Comparison of ENCODE assay signal across 8 mouse cellular contexts in genomic region chr10:67285176-67285814, GRCm38 (mm10). TPM values are rescaled to one million over a fixed set of nuclear protein-coding genes. Genes with fewer than 3 reads are reported as not detected.
DNase-seq lines count a peak whose midpoint lies in the region; ATAC-seq and TF ChIP-seq lines count a peak whose summit lies in the region.

Nrbf2 (minus strand) TSS chr10:67285305.

- no peak for TF ChIP-seq CTCF in C2C12 (IDR thresholded peaks at IDR 0.05; ENCODE audit: control insufficient read depth, insufficient read depth, insufficient read length)
- TF ChIP-seq CTCF in brain, embryonic 14.5 days (IDR thresholded peaks at IDR 0.05; ENCODE audit: borderline replicate concordance, extremely low read depth, insufficient read depth, insufficient read length) = no peak
- no peak; the same call in 1 of the 2 replicates for TF ChIP-seq CTCF in kidney, postnatal 0 days (IDR thresholded peaks at IDR 0.05; ENCODE audit: low read depth)

- H3K4me1 ChIP-seq in erythroblast, embryonic 14.5 days (ENCODE audit: control insufficient read depth) = peaks cover 38% of the 10 kb centered on the region
- peaks cover 24% of the 10 kb centered on the region for H3K4me1 ChIP-seq in heart, embryonic 12.5 days (replicated peaks)
- peaks cover 20% of the 10 kb centered on the region for H3K4me1 ChIP-seq in kidney, postnatal 0 days (replicated peaks; ENCODE audit: insufficient read depth, low read length)
- H3K4me1 ChIP-seq in liver, embryonic 11.5 days (replicated peaks; ENCODE audit: control insufficient read depth, insufficient read depth, low read length) = peaks cover 26% of the 10 kb centered on the region
- peaks cover 12% of the 10 kb centered on the region; the same call in 1 of the 2 replicates for H3K4me1 ChIP-seq in stomach, embryonic 14.5 days (ENCODE audit: control insufficient read depth, insufficient read depth, low read length)

- peak within 1 kb of the TSS; percentile 67 for H3K27ac ChIP-seq in heart, embryonic 12.5 days (ENCODE audit: poor library complexity, severe bottlenecking)
- peak within 1 kb of the TSS; percentile 89 for H3K27ac ChIP-seq in kidney, postnatal 0 days
- peak within 1 kb of the TSS; percentile 70 for H3K27ac ChIP-seq in liver, embryonic 11.5 days (ENCODE audit: low read depth, low read length)
- peak within 1 kb of the TSS; percentile 77; the same call in 1 of the 2 replicates for H3K27ac ChIP-seq in stomach, embryonic 14.5 days (ENCODE audit: low read length)

- peak within 1 kb of the TSS; percentile 84 for H3K4me2 ChIP-seq in heart, embryonic 12.5 days
- peak within 1 kb of the TSS; percentile 88 for H3K4me2 ChIP-seq in kidney, postnatal 0 days (ENCODE audit: low read length)
- peak within 1 kb of the TSS; percentile 95 for H3K4me2 ChIP-seq in liver, embryonic 11.5 days
- H3K4me2 ChIP-seq in stomach, embryonic 14.5 days (replicated peaks; ENCODE audit: low read depth, low read length) = peak within 1 kb of the TSS; percentile 87

- DNase-seq in brain, embryonic 14.5 days (ENCODE audit: low read depth) = peak; percentile 98
- peak; percentile 97 for DNase-seq in kidney, postnatal 0 days (ENCODE audit: low spot score)
- DNase-seq in liver, embryonic 11.5 days (ENCODE audit: low spot score) = peak; percentile 89
- peak; percentile 93 for DNase-seq in naive thymus-derived CD4-positive, alpha-beta T cell, adult 2 months (ENCODE audit: low read depth)

- ATAC-seq in heart, embryonic 12.5 days (ENCODE audit: insufficient number of reproducible peaks, low FRiP score) = peak; percentile 92
- ATAC-seq in kidney, postnatal 0 days (replicated peaks; ENCODE audit: low FRiP score, low read depth) = peak; percentile 91
- peak; percentile 92 for ATAC-seq in liver, embryonic 11.5 days (replicated peaks; ENCODE audit: low FRiP score)
- ATAC-seq in stomach, embryonic 14.5 days (ENCODE audit: insufficient number of reproducible peaks, insufficient read depth, low FRiP score, low read depth) = peak; percentile 88

- peaks cover 47% of the 10 kb centered on the region for H3K79me2 ChIP-seq in C2C12 (ENCODE audit: control insufficient read depth, insufficient read depth)

- no peaks in the 10 kb centered on the region for H3K27me3 ChIP-seq in C2C12 (ENCODE audit: control insufficient read depth, insufficient read depth, insufficient read length)
- H3K27me3 ChIP-seq in erythroblast, embryonic 14.5 days (ENCODE audit: control insufficient read depth) = no peaks in the 10 kb centered on the region
- no peaks in the 10 kb centered on the region for H3K27me3 ChIP-seq in heart, embryonic 12.5 days (replicated peaks)
- no peaks in the 10 kb centered on the region for H3K27me3 ChIP-seq in kidney, postnatal 0 days (ENCODE audit: insufficient read depth, low read length)
- H3K27me3 ChIP-seq in liver, embryonic 11.5 days (replicated peaks; ENCODE audit: control insufficient read depth, insufficient read depth, low read length) = no peaks in the 10 kb centered on the region
- H3K27me3 ChIP-seq in stomach, embryonic 14.5 days (ENCODE audit: control insufficient read depth, insufficient read depth, low read length) = no peaks in the 10 kb centered on the region

- peak; percentile 50; the same call in 1 of the 2 replicates for TF ChIP-seq POLR2A in brain, embryonic 14.5 days (IDR thresholded peaks at IDR 0.05; ENCODE audit: borderline replicate concordance, extremely low read depth, insufficient read depth, insufficient read length, poor library complexity, severe bottlenecking)

- H3ac ChIP-seq in C2C12 (ENCODE audit: control insufficient read depth, insufficient read length, low read depth) = peak within 1 kb of the TSS; percentile 99

- peak within 1 kb of the TSS; percentile 96 for H3K9ac ChIP-seq in heart, embryonic 12.5 days
- H3K9ac ChIP-seq in kidney, postnatal 0 days (ENCODE audit: low read depth, low read length) = peak within 1 kb of the TSS; percentile 88
- H3K9ac ChIP-seq in liver, embryonic 11.5 days (ENCODE audit: low read depth, low read length) = peak within 1 kb of the TSS; percentile 77
- H3K9ac ChIP-seq in stomach, embryonic 14.5 days (replicated peaks; ENCODE audit: low read depth, low read length) = peak within 1 kb of the TSS; percentile 89

- WGBS in heart, embryonic 12.5 days = 3% methylated on average over 46 of the region's 52 CpGs
- WGBS in kidney, postnatal 0 days = 2% methylated on average over 48 of the region's 52 CpGs
- 3% methylated on average over 51 of the region's 52 CpGs for WGBS in liver, embryonic 11.5 days
- 2% methylated on average over 46 of the region's 52 CpGs for WGBS in stomach, embryonic 14.5 days

- H3K9me3 ChIP-seq in erythroblast, embryonic 14.5 days (ENCODE audit: control insufficient read depth, low read length) = no peaks in the 10 kb centered on the region
- H3K9me3 ChIP-seq in heart, embryonic 12.5 days (replicated peaks) = no peaks in the 10 kb centered on the region
- H3K9me3 ChIP-seq in kidney, postnatal 0 days (replicated peaks; ENCODE audit: low read length) = no peaks in the 10 kb centered on the region
- no peaks in the 10 kb centered on the region for H3K9me3 ChIP-seq in liver, embryonic 11.5 days (ENCODE audit: control insufficient read depth, low read length)
- no peaks in the 10 kb centered on the region for H3K9me3 ChIP-seq in stomach, embryonic 14.5 days (ENCODE audit: control insufficient read depth, low read depth, low read length)

- no peaks in the 10 kb centered on the region for H3K36me3 ChIP-seq in C2C12 (ENCODE audit: control insufficient read depth, insufficient read depth)
- peaks cover 3% of the 10 kb centered on the region for H3K36me3 ChIP-seq in erythroblast, embryonic 14.5 days (ENCODE audit: control insufficient read depth)
- H3K36me3 ChIP-seq in heart, embryonic 12.5 days = no peaks in the 10 kb centered on the region
- no peaks in the 10 kb centered on the region for H3K36me3 ChIP-seq in kidney, postnatal 0 days (ENCODE audit: insufficient read depth, low read length)
- H3K36me3 ChIP-seq in liver, embryonic 11.5 days (ENCODE audit: control insufficient read depth, insufficient read depth, low read length) = no peaks in the 10 kb centered on the region
- no peaks in the 10 kb centered on the region for H3K36me3 ChIP-seq in stomach, embryonic 14.5 days (ENCODE audit: control insufficient read depth, insufficient read depth, low read length)

- H3K79me3 ChIP-seq in C2C12 (ENCODE audit: low read depth) = peaks cover 39% of the 10 kb centered on the region

- peak within 1 kb of the TSS; percentile 88 for H3K4me3 ChIP-seq in C2C12 (ENCODE audit: insufficient read depth, poor library complexity, severe bottlenecking)
- H3K4me3 ChIP-seq in erythroblast, embryonic 14.5 days (replicated peaks) = peak within 1 kb of the TSS; percentile 97
- H3K4me3 ChIP-seq in heart, embryonic 12.5 days = peak within 1 kb of the TSS; percentile 94
- peak within 1 kb of the TSS; percentile 98 for H3K4me3 ChIP-seq in kidney, postnatal 0 days (replicated peaks; ENCODE audit: low read depth, low read length)
- peak within 1 kb of the TSS; percentile 83 for H3K4me3 ChIP-seq in liver, embryonic 11.5 days (ENCODE audit: low read depth, low read length)
- H3K4me3 ChIP-seq in stomach, embryonic 14.5 days (ENCODE audit: low read depth, low read length) = peak within 1 kb of the TSS; percentile 84

TF ChIP-seq in C2C12, 6 proteins besides CTCF, POLR2A, EP300 and RAD21:
- TF ChIP-seq MAX (IDR thresholded peaks at IDR 0.05) = peak; percentile 85
- peak; percentile 94 for TF ChIP-seq USF1 (IDR thresholded peaks at IDR 0.05; ENCODE audit: low read depth)
- TF ChIP-seq MYOG (IDR thresholded peaks at IDR 0.05; ENCODE audit: control insufficient read depth, extremely low read depth, insufficient read length) = no peak

RNA-seq across cellular contexts. Expression of gene Nrbf2, which starts in this region (rescaled TPM):
- 14.8 TPM for polyA plus RNA-seq in C2C12 (2012; fragmentation: generic; extraction: Trizol)
- 15.3 and 18.3 TPM in 2 replicates for polyA plus RNA-seq in brain, embryonic 14.5 days (2012; rRNA removed)
- 2.2 and 2.3 TPM in 2 replicates for polyA plus RNA-seq in erythroblast, embryonic 14.5 days (2012)
- 31.9 and 36.0 TPM in 2 replicates for polyA plus RNA-seq in heart, embryonic 12.5 days (2016; fragmentation: Nextera tagmentation; extraction: Ambion mirVana)
- polyA plus RNA-seq in kidney, postnatal 0 days (2015; fragmentation: Nextera tagmentation; extraction: Ambion mirVana) = 38.1 and 39.4 TPM in 2 replicates
- polyA plus RNA-seq in liver, embryonic 11.5 days (2014; fragmentation: Nextera tagmentation; extraction: Ambion mirVana) = 39.2 and 44.0 TPM in 2 replicates
- 35.3 and 37.9 TPM in 2 replicates for polyA plus RNA-seq in stomach, embryonic 14.5 days (2014; fragmentation: Nextera tagmentation; extraction: Ambion mirVana)

Comparison
In these comparisons a context has a peak if more than half of its experiments do, and no peak if none do; other contexts are left out.
1. Peak in every context shown above with its lines: DNase-seq, ATAC-seq, H3K4me3 ChIP-seq and H3K27ac ChIP-seq.